Mouse (Mus musculus) lung, postnatal 0 days (tissue): ENCODE measurements around the gene Rnf31. TPM values are rescaled to one million over a fixed set of nuclear protein-coding genes. Genes with fewer than 3 reads are reported as not detected.

Source experiments
- ATAC-seq: fragments of 200-750 bp; cut with Nextera tagmentation; 2 replicates; pipeline ENCODE4 v1.8.0; 2017; ENCODE audit warnings: moderate library complexity
- DNase-seq: peaks from one replicate; pipeline ENCODE4 v3.0.0-alpha.2; 2016; ENCODE audit warnings: low spot score
- H3K27ac ChIP-seq: fragments of 300-500 bp; sonication (generic); 2 replicates; pipeline ENCODE4 v1.5.1; 2014; ENCODE audit warnings: antibody characterized with exemption, mild to moderate bottlenecking, low read length, mixed read lengths
- H3K27me3 ChIP-seq: fragments of 300-500 bp; sonication (generic); replicated peaks from 2 replicates; pipeline ENCODE4 v1.6.1; 2014; ENCODE audit warnings: low read length, mixed read lengths; ENCODE audit not compliant: insufficient read depth
- H3K36me3 ChIP-seq: fragments of 300-500 bp; sonication (generic); 2 replicates; pipeline ENCODE4 v1.6.1; 2014; ENCODE audit warnings: low read length, mixed read lengths; ENCODE audit not compliant: insufficient read depth
- H3K4me1 ChIP-seq: fragments of 300-500 bp; sonication (generic); 2 replicates; pipeline ENCODE4 v1.6.1; 2014; ENCODE audit warnings: antibody characterized with exemption, low read depth, low read length, mixed read lengths; ENCODE audit not compliant: insufficient read depth
- H3K4me2 ChIP-seq: fragments of 300-500 bp; sonication (generic); replicated peaks from 2 replicates; pipeline ENCODE4 v1.6.1; 2014; ENCODE audit warnings: low read depth, mild to moderate bottlenecking, low read length, moderate library complexity, mixed read lengths
- H3K4me3 ChIP-seq: fragments of 300-500 bp; sonication (generic); 2 replicates; pipeline ENCODE4 v1.5.1; 2014; ENCODE audit warnings: low read depth, low read length
- H3K9ac ChIP-seq: fragments of 300-500 bp; sonication (generic); replicated peaks from 2 replicates; pipeline ENCODE4 v1.6.1; 2014; ENCODE audit warnings: low read depth, mild to moderate bottlenecking
- H3K9me3 ChIP-seq: fragments of 300-500 bp; sonication (generic); 2 replicates; pipeline ENCODE4 v1.6.1; 2016; ENCODE audit warnings: low read length, mixed read lengths
- CTCF ChIP-seq: IDR thresholded peaks from 2 replicates; pipeline ENCODE4 v1.5.1; 2016; ENCODE audit warnings: antibody characterized with exemption, mild to moderate bottlenecking
- EP300 ChIP-seq: IDR thresholded peaks from 2 replicates; pipeline ENCODE4 v1.6.1; 2016; ENCODE audit warnings: antibody characterized with exemption, mild to moderate bottlenecking, control low read depth
- WGBS: fragments of 180-500 bp; shearing (Covaris S2); extraction: QIAGEN DNeasy Blood & Tissue Kit; methylation state at CpG from one replicate; pipeline ENCODE4 v1.1.7; 2014; 5-methylcytosine and 5-hydroxymethylcytosine counted together
- polyA plus RNA-seq: library from polyadenylated mRNA; unstranded; fragments of >200 nt; fragmentation: Nextera tagmentation; extraction: Ambion mirVana; gene quantifications from 2 replicates; pipeline ENCODE4 v1.2.1, GENCODE M21; 2015

Rnf31 gene
- polyA plus RNA-seq, 1 experiment from 2014 or later: 24.1 TPM

DNA sequence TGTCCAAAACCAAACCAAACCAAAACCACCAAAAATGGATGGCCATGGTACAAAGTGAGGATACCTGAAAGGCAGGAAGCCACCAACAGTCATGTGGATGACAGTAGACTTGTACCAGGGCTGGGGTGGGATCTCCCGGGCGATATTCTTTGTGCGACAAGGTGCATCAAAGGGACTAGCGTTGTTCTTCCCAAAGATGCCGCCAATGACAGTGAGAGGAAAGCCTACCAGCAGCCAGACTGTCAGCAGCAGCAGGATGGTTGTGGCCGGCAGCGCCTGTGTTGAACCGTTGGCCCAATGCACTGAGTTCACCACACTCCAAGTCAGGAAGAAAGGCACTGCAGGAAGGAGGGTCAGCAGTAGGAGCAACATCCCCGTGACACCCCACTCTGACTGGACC is 46.3 kb downstream of the Rnf31 start, which contains the start of gene Gm49378:
Gene Gm49378 (minus strand): TSS at position 101 of the 400 bp plus-strand sequence.
- Histone ChIP-seq H3K9me3 (no peaks in the 10 kb centered on the region), H3K4me2 (no peak within 1 kb of the TSS), H3K27me3 (no peaks in the 10 kb centered on the region), H3K27ac (no peak within 1 kb of the TSS), H3K4me3 (no peak within 1 kb of the TSS), H3K4me1 (peaks cover 3% of the 10 kb centered on the region; the same call in 1 of the 2 replicates), H3K36me3 (peaks cover 30% of the 10 kb centered on the region; the same call in 1 of the 2 replicates), H3K9ac (no peak within 1 kb of the TSS)
- DNase-seq (no peak), ATAC-seq (no peak)
- TF ChIP-seq EP300: no peak
- 89% methylated on average over 9 of the region's 9 CpGs for WGBS

DNA sequence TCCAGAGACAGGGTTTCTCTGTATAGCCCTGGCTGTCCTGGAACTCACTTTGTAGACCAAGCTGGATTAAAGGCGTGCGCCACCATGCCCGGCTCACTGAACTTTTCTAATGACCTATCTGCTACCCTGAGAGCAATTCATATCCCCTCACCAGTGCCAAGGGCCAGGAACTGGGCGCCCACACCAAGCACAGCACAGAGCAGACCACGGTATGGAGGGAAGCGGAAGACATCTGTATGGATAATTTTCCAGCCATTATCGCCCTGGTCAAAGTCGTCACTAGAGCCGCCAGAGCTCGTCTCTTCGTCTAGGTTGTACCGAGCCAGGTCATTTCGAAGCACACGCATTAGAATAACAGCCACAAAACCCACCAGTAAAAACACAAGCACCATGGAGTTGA is 49.3 kb downstream of the Rnf31 start:
- 95% methylated on average over 14 of the region's 14 CpGs for WGBS
- no peak for TF ChIP-seq EP300
- peaks cover 26% of the 10 kb centered on the region; the same call in 1 of the 2 replicates for H3K36me3 ChIP-seq
- no peak overlapping the region for H3K9ac ChIP-seq
- no peak overlapping the region for H3K4me3 ChIP-seq
- DNase-seq (no peak), ATAC-seq (no peak)
- H3K27me3 ChIP-seq: no peaks in the 10 kb centered on the region
- peaks cover 5% of the 10 kb centered on the region; the same call in 1 of the 2 replicates for H3K4me1 ChIP-seq
- H3K9me3 ChIP-seq: no peaks in the 10 kb centered on the region
- H3K27ac ChIP-seq: no peak overlapping the region
- no peak overlapping the region for H3K4me2 ChIP-seq

DNA sequence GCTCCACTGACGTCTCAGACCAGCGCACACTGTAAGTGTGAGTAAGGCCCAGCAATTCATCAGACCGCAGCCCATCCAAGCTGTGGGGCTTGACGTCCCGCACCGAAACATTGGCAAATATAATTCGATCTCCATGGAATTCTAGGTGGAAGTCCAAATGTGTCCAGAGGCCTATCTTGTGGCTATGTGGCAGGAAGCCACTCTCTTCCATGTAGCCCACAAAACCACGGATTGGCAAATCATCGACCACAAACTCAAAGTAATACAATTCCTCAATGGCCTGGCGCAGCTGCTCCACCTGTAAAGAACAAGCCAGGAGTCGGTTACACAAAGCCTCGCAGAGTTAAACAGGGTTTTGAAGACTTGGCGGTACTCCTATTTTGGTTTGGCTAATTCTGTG is 49.8 kb downstream of the Rnf31 start:
- no peak overlapping the region for H3K9ac ChIP-seq
- H3K27ac ChIP-seq: no peak overlapping the region
- no peaks in the 10 kb centered on the region for H3K27me3 ChIP-seq
- TF ChIP-seq CTCF (no peak), EP300 (no peak)
- WGBS: 92% methylated on average over 13 of the region's 13 CpGs
- H3K36me3 ChIP-seq: peaks cover 26% of the 10 kb centered on the region; the same call in 1 of the 2 replicates
- no peaks in the 10 kb centered on the region for H3K9me3 ChIP-seq
- DNase-seq (no peak), ATAC-seq (no peak)
- no peak overlapping the region for H3K4me2 ChIP-seq
- H3K4me1 ChIP-seq: peaks cover 5% of the 10 kb centered on the region; the same call in 1 of the 2 replicates
- H3K4me3 ChIP-seq: no peak overlapping the region

DNA sequence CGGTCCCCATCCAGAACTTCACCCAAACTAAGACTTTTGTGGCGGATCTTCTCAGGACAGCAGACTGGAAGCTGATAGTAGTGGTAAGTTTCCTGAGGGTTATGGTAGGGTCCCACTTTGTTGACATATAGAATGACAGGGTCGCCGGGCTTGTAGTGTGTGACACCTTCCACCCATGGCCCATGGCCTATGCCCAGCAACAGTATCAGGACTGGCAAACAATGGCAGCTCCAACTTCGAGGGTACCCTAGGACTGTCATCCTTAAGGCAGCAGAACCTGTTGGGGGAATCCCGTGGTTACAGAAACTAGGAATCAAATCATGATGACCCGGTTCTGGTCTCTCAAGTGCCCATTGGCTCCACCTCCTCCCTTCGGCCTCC is 51.2 kb downstream of the Rnf31 start:
- peaks cover 5% of the 10 kb centered on the region; the same call in 1 of the 2 replicates for H3K4me1 ChIP-seq
- no peak for DNase-seq
- peaks cover 26% of the 10 kb centered on the region; the same call in 1 of the 2 replicates for H3K36me3 ChIP-seq
- ATAC-seq: no peak
- no peaks in the 10 kb centered on the region for H3K9me3 ChIP-seq
- H3K4me2 ChIP-seq: peak overlapping the region; percentile 68
- H3K27me3 ChIP-seq: no peaks in the 10 kb centered on the region
- WGBS: 13% methylated on average over 8 of the region's 8 CpGs
- peak overlapping the region; percentile 94 for H3K27ac ChIP-seq
- TF ChIP-seq EP300 (no peak), CTCF (no peak)
- peak overlapping the region; percentile 94 for H3K4me3 ChIP-seq
- H3K9ac ChIP-seq: peak overlapping the region; percentile 90

DNA sequence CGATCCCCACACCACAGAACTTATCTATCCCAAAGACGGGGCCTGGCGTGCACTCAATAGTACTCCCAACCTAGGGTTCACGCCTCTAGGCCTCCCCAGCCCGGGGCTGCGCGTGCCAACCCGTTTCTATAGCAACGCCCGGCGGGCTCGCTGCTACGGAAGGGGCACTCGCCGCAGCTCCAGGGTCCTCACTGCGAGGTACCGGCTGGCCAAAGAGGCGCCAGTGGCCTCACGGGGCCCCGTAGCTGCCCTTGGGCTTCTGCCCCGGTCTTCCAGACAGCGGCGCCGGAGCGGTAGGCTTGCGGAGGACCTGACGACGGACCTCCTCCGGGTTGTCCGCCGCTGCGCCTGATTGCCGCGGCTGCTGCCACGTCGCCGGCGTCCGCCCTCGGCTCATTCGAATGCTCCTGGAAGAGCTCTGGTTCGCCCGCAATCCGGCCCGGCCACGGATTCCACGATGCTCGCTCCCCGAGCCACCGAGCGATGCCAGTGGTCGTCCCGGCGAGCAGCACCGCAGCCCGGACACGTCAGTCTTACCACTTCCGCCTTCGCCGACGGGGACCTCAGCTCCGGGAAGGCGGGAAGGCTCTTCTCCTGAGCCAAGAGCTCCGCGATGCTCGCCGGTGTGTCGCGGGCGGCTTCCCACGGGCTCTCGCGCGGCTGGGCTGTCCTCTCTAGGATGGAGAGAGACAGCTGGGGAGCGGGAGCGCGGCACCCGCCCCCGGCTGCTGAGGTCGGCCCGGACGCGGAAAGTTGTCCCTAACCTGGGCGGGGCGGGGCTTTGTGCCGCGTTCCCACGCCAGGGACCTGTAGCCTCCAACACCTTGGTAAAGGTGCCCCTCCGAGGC is 51.8 kb downstream of the Rnf31 start, which contains the start of gene Tm9sf1:
Gene Tm9sf1 (minus strand): TSS at position 747 of the 848 bp plus-strand sequence.
- Histone ChIP-seq H3K4me3 (peak within 1 kb of the TSS; percentile 94), H3K27me3 (no peaks in the 10 kb centered on the region), H3K4me2 (peak within 1 kb of the TSS; percentile 68), H3K4me1 (peaks cover 5% of the 10 kb centered on the region; the same call in 1 of the 2 replicates), H3K36me3 (peaks cover 20% of the 10 kb centered on the region; the same call in 1 of the 2 replicates), H3K27ac (peak within 1 kb of the TSS; percentile 94), H3K9ac (peak within 1 kb of the TSS; percentile 90), H3K9me3 (no peaks in the 10 kb centered on the region)
- 1% methylated on average over 76 of the region's 89 CpGs for WGBS
- peak; percentile 40 for TF ChIP-seq CTCF
- TF ChIP-seq EP300: no peak
- DNase-seq (peak; percentile 90), ATAC-seq (peak; percentile 90)

DNA sequence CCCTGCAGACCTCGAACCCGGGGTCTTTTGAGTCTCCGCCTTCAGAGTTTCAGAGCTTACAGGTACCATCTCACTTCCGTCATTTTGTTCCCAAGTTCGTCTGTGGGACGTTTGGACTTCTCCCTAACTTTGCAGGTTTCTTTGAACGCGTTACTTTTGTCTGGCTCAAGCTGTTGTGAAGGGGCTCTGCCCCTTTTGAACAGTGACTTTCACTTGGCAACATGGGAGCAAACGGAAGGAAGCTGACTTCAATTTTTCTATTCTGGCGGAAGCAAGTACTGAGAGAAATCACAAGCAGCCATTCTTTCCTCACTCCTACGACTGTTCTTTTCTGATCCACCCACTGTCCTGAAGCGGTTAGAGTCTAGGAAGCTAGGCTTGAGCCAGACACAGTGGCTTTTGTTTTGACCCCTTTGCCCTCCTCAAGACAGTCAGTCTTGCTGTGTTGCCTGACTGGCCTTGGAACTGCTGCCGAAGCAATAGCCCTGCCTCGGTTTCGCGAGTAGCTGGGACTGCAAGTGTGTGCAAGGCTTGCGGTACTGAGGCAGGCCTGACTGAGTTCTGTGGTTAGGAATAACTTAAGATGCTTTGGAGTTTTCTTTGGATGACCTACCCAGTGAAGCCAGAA is 52.9 kb downstream of the Rnf31 start:
- ATAC-seq: no peak
- H3K4me3 ChIP-seq: peak overlapping the region; percentile 94
- 8% methylated on average over 17 of the region's 17 CpGs for WGBS
- peak overlapping the region; percentile 94 for H3K27ac ChIP-seq
- peak; percentile 61 for DNase-seq
- H3K9ac ChIP-seq: peak overlapping the region; percentile 90; the same call in 1 of the 2 replicates
- H3K36me3 ChIP-seq: peaks cover 18% of the 10 kb centered on the region; the same call in 1 of the 2 replicates
- H3K27me3 ChIP-seq: no peaks in the 10 kb centered on the region
- H3K4me2 ChIP-seq: peak overlapping the region; percentile 68
- no peaks in the 10 kb centered on the region for H3K9me3 ChIP-seq
- peaks cover 5% of the 10 kb centered on the region; the same call in 1 of the 2 replicates for H3K4me1 ChIP-seq
- TF ChIP-seq CTCF (no peak), EP300 (no peak; the same call in 1 of the 2 replicates)
